Mouse (Mus musculus) embryo, embryonic 10 days (tissue): ENCODE data around the gene Slc9a3r2.
"Not testable (repeated sequence)": the region's sequence is repeated elsewhere in the genome, so short reads cannot be mapped to it uniquely, and the experiment has no call there.

Experiments
- DNase-seq: peaks from one replicate; pipeline ENCODE4 v3.0.0-alpha.2; 2015; ENCODE audit warnings: low spot score

Slc9a3r2 gene

GRCm38 (mm10) chr17:24650070-24650616, at the start of gene Slc9a3r2:
Gene Slc9a3r2, minus strand, starts transcription at chr17:24650327.
- DNase-seq: peak; percentile 72

GRCm38 (mm10) chr17:24699473-24699872, 49.3 kb upstream of the Slc9a3r2 start:
- DNase-seq: no peak

- no peak for DNase-seq
Measured at GRCm38 (mm10) chr17:24698715-24699114, 48.6 kb upstream of the Slc9a3r2 start.

- no peak for DNase-seq
Measured at GRCm38 (mm10) chr17:24697985-24698384, 47.9 kb upstream of the Slc9a3r2 start.

GRCm38 (mm10) chr17:24696011-24696697, 46.0 kb upstream of the Slc9a3r2 start, which contains the start of the genes Gfer and Noxo1:
Gene Gfer, minus strand, starts transcription at chr17:24696156.
Gene Noxo1, plus strand, starts transcription at chr17:24696234.
- DNase-seq: peak; percentile 90

GRCm38 (mm10) chr17:24695326-24696010, 45.3 kb upstream of the Slc9a3r2 start:
- peak; percentile 25 for DNase-seq

GRCm38 (mm10) chr17:24692385-24692784, 42.3 kb upstream of the Slc9a3r2 start:
- DNase-seq: no peak

GRCm38 (mm10) chr17:24689251-24690081, 39.3 kb upstream of the Slc9a3r2 start, which contains the start of gene Syngr3:
Gene Syngr3, minus strand, starts transcription at chr17:24689955.
- no peak for DNase-seq

GRCm38 (mm10) chr17:24687599-24687998, 37.5 kb upstream of the Slc9a3r2 start:
- DNase-seq: no peak

- peak; percentile 68 for DNase-seq
Measured at GRCm38 (mm10) chr17:24687146-24687595, 37.0 kb upstream of the Slc9a3r2 start.

- peak; percentile 70 for DNase-seq
Measured at GRCm38 (mm10) chr17:24686514-24686913, 36.4 kb upstream of the Slc9a3r2 start.

- no peak for DNase-seq
Measured at GRCm38 (mm10) chr17:24677500-24678080, 27.5 kb upstream of the Slc9a3r2 start.

GRCm38 (mm10) chr17:24676877-24677276, 26.8 kb upstream of the Slc9a3r2 start:
- no peak for DNase-seq

- DNase-seq: peak; percentile 82
Measured at GRCm38 (mm10) chr17:24676187-24676586, 26.1 kb upstream of the Slc9a3r2 start.

- DNase-seq: no peak
Measured at GRCm38 (mm10) chr17:24674277-24674676, 24.1 kb upstream of the Slc9a3r2 start.

GRCm38 (mm10) chr17:24672141-24672540, 22.0 kb upstream of the Slc9a3r2 start:
- DNase-seq: peak; percentile 39

- DNase-seq: no peak
Measured at GRCm38 (mm10) chr17:24671346-24671745, 21.2 kb upstream of the Slc9a3r2 start.

- no peak for DNase-seq
Measured at GRCm38 (mm10) chr17:24670246-24670844, 20.2 kb upstream of the Slc9a3r2 start.

GRCm38 (mm10) chr17:24669545-24670245, 19.6 kb upstream of the Slc9a3r2 start, which contains the start of gene Zfp598:
Gene Zfp598, plus strand, starts transcription at chr17:24669687.
- DNase-seq: peak; percentile 93

- not testable (repeated sequence) for DNase-seq
Measured at GRCm38 (mm10) chr17:24669214-24669544, 19.1 kb upstream of the Slc9a3r2 start.

- DNase-seq: peak; percentile 83
Measured at GRCm38 (mm10) chr17:24667416-24667815, 17.3 kb upstream of the Slc9a3r2 start.
